Mouse (Mus musculus) T-helper 2 cell (primary cell): Measurements from ENCODE around the gene Fdxr.

ENCODE experiments used
- in situ Hi-C: fragments of 300-600 bp; cut with MboI, MseI; formaldehyde crosslinking; loops from one replicate; pipeline ENCODE4 v1.15.1; 2025; ENCODE audit warnings: high pct_unique_total_duplicates

The Fdxr gene

DNA sequence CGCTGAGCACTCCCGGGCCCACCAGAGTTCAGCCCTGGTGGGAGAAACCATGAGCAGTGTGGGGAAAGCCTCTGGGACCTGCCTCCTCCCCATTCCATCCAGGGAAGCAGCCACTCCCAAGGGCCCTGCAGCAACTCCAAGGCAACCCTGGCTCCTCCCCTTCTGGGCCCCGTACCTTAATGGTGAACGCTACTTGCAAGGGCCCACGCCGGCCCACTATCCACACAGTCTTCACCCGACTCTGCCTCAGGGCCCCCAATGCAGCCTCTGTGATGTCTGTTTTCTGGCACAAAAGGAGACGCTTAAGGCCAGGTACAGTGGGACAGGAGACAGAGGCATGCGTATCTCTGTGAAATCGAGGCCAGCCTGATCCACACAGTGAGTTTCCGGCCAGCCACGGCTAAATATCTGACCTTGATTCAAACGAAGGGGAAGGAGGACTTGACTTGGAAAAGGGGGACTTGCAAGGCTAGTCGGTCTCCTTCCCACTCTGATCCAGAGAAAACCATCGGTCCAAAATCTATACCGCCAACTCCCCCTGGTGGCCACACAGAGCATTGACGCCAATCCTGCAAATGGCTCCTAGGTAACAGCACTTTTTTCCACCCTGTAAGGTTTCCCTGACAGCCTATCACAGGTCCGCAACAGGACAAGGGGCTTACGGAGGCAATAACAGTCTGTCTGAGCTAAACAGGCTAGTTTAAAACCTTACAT is 6.5 kb downstream of the Fdxr start:
- in situ Hi-C loops = loop anchor here (5.0 to 10.0 kb wide), 2 partner anchors 68 to 106 kb away; partner anchors contain the start of gene Slc9a3r1

GRCm38 (mm10) chr11:115269330-115270066 is 7.4 kb downstream of the Fdxr start:
- in situ Hi-C loops = loop anchor here (5.0 to 10.0 kb wide), 2 partner anchors 67 to 105 kb away; partner anchors contain the start of gene Slc9a3r1

- in situ Hi-C loops = no loop called here
Measured at GRCm38 (mm10) chr11:115267958-115268357, 8.9 kb downstream of the Fdxr start.

GRCm38 (mm10) chr11:115267061-115267883 is 9.6 kb downstream of the Fdxr start, which contains the start of gene Grin2c:
Gene Grin2c, minus strand, starts transcription at chr11:115267243.
- in situ Hi-C loops = no loop called here

DNA sequence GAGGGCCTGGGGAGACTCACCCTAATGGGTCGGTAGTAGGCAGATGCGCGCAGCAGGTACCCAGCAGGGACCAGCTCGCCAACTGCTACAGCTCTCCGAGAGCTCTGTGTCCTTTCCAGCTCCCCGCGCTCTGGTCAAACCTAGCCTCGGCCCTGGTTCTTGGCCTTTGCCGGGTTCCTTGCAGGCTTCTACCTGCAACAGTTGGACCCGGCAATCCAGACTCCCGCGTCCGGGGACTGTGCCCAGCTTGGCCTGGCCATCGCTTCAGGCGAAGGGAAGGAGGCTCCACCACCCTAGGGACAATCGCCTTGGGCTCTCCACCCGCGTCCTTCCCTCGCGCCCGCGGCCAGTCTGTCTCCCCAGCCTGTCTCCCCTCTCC is 10.5 kb downstream of the Fdxr start:
- in situ Hi-C loops = no loop called here

DNA sequence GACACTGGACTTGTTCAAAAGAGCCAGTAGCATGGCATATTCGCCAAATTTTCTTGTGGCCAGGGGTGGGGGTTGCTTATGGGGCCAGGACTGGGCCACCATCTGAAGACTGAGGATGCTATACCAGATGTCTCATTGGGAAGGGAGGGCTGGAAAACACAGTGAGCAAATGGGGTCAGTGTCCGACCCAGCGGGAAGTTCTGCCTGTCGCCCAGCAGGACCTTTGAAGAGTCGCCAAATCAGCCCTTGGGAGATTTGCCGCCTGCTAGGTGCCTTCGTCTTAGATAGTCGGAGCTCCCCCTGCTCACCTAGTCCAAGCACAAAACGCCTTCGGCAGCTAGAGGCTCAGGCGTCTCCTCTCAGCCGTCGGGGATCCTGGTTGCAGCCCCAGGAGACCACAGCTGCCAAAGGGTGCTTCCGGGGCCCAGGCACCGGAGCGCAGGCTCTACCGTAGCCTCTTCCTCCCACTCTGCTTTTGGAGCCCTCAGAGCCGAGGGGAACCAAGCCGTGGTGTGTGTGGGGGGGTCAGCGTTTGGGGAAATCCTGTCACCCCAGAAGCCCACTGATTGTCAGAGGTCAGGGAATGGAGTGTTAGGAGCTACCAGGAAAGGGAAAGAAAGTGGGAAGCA is 11.0 kb downstream of the Fdxr start:
- in situ Hi-C loops = no loop called here

- in situ Hi-C loops = no loop called here
Measured at GRCm38 (mm10) chr11:115264862-115265668, 11.8 kb downstream of the Fdxr start.

GRCm38 (mm10) chr11:115264136-115264861 is 12.6 kb downstream of the Fdxr start:
- in situ Hi-C loops = no loop called here

GRCm38 (mm10) chr11:115262954-115263353 is 13.9 kb downstream of the Fdxr start:
- in situ Hi-C loops = no loop called here

DNA sequence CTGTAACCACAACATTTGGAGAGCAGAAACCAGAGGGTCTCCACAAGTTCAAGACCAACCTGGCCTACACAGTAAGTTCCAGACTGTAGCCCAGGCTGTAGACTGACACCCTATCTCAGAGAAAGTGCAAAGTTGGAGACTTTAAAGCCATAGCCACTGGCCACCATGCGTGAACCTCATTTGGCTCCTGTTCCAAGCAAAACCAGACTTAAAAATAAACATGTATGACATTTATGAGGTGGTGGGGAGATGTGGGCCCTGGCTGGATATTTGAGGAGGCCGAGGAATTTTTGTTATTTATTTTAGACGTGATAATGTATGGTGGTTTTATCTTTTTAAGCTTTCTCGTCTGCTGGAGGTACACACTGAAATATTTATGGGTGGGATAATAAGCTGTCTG is 17.7 kb downstream of the Fdxr start:
- in situ Hi-C loops = no loop called here

DNA sequence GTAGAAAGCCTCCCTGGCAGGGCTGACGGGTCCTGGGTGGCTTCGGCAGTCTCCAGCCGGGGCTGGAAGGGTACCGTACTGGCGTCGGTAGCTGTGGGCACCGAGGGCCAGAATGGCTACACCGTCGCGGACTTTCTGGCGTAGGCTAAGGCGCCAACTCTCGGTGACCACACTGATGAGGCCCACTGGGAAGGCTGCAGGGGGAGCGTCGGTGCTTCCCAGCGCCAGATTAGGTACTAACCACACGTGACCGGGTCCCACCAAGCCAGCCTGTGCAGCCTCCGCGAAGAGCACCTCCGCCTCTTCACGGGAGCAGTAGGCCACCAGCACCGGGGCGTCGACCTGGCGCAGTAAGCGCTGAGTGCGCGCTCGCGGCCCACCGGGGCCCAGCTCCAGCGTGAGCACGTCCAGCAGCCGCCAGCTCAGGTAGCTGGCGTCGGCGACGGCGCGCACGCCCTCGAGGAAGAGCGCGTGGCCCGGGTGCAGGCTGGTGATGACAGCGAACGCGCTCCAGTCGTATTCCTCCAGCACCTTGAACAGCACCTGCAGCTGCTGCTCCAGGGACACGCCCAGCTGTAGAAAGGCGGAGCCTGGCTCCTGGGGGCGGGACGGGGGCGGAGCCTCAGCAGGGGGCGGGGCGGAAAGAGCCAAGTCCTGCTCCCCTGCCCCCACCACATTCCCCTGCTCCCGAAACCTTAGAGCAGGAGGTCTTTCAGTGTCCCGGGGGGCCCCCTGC is 18.9 kb downstream of the Fdxr start:
- in situ Hi-C loops = no loop called here

DNA sequence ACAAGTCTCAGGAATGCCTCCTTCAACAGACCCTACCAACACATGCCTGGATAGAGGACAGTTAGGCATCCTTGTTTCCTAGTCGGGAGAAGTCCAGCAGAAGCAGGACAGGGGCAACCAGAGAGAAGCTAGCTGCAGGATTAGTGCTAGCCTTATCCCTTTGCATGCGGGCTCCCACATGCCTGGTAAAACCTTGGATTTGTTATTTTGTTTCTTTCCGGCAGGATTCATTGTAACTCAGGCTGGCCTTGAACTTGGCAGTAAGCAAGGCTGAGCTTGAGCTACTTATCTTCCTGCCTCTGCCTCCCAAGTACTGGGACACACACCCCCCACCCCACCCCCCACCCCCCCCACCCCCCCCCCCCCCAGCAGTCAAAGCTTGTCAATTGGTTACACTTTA is 25.6 kb downstream of the Fdxr start:
- in situ Hi-C loops = no loop called here

GRCm38 (mm10) chr11:115250405-115251090 is 26.3 kb downstream of the Fdxr start:
- in situ Hi-C loops = no loop called here

DNA sequence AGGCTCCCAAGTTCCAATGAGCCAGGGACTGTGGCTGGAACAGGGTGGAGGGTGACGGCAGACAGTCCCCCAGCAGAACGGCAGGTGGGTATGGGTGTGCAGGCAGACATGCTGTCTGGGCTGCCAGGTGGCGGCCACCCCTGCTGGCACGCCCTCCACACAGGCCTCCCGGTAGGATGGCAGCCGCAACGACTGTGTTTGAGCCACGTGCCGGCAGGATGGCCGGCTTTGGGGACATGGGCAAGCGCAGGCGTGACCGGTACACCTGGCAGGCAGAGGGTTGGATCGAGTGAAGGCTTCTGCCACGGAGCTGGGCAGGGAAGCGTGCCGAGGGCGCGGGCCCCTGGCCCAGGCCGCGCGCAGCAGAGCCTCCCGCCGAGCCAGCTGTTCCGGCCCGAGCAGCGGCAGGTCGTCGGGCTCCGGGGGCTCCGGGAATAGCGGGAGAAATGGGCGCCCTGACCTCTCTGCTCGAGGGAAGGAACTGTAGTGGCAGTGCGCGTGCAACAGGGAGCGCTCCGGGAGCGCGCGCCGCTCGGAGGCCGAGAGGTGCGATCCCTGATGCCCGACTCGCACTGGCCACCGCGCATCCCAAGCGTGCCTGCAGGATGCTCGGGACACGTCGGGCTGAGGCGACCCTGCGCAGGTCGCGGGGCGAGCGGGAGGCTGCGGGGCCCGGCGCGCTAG is 27.0 kb downstream of the Fdxr start:
- in situ Hi-C loops = loop anchor here (5.0 kb wide), 1 partner anchor 43 kb away; no protein-coding TSS in a partner anchor

- in situ Hi-C loops = loop anchor here (5.0 kb wide), 1 partner anchor 41 kb away; no protein-coding TSS in a partner anchor
Measured at GRCm38 (mm10) chr11:115247945-115248344, 28.9 kb downstream of the Fdxr start.

DNA sequence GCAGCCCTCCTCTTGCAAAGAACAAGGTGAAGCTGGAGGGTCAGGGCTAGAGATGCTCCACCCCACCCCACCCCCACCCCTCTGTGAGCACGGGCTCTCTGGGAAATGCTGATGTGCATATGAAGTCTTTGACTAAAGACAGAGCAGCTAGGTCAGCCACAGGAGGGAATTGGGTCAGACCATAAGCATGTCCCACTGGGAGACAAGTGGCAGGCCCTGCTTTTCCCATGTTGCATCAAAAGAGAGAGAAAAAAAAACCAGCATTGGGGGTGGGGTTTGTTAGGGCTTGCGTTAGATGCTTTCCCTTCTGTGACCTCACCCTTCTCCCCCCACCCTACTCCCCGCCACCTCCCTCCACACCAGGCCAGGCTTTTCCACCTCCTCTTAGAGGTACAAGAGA is 29.6 kb downstream of the Fdxr start:
- in situ Hi-C loops = loop anchor here (5.0 kb wide), 1 partner anchor 40 kb away; no protein-coding TSS in a partner anchor

DNA sequence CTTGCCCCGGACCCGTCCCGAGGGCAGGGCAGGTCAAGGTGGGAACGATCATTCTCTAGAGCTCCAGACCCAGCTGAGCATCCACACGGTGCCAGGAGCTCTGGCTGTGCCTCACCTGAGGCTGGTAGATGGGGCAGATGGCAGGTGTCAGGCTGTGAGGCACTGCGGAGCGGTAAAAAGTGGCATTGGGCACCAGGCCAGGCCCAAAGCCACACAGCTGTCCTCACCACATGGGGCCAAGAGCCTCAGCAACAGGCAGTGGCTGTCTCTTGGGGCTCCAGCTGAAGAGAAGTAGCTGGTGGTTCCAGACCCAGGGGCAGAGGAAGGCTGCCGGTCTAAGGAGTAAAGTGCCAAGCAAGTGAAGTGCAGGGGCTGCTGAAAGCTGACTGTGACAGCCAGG is 30.5 kb downstream of the Fdxr start:
- in situ Hi-C loops = loop anchor here (5.0 kb wide), 1 partner anchor 39 kb away; no protein-coding TSS in a partner anchor

DNA sequence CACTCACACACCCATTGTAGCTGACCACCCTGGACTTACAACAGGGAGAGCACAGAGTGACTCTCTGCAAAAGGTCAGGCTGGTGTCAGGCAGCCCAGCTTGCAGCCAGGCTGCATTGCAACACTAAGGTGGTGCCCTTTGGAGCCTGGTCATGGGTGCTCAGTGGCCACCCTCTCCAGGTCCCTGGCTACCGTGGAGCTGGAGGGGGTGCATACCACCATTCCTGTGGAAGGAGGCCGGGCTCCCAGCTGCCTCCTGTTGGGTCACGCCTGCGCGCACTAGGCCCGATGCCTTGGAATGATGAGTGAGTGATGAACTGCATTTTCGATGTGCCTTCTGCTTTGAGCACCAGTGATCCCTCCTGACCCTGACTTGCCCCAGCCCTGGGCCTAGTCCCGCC is 32.0 kb downstream of the Fdxr start:
- in situ Hi-C loops = loop anchor here (5.0 kb wide), 1 partner anchor 38 kb away; no protein-coding TSS in a partner anchor
